Mouse (Mus musculus): ENCODE measurements around the gene Megf6.
A peak's percentile ranks its signal among the peaks of the same experiment; 100 is the strongest.

DNA sequence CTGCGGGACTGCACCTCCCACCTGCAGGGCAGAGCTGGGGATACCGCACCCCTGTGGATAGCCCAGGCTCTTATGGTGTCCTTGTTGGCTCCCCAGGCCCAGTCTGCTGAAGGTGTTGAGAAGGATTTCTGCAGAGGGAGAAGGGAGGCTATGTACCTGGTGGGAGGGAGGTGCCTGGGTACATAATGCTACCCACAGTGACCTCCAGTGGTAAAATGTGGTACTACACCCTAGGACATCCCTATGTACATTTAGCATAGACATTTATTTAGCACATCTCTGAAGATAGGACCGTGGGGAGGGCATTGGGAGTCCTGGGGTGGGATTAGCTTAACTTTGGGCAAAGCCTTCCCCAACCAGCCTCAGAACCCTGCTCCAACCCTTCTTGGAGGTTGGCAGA is 102.5 kb downstream of the Megf6 start:
- TF ChIP-seq POLR2A (IDR thresholded peaks at IDR 0.05; ENCODE audit: low read depth, low read length) = no peak
- 0 out of 2 replicates have a peak, but pooled peaks have one; percentile 49 for TF ChIP-seq CTCF (IDR thresholded peaks at IDR 0.05; ENCODE audit: borderline replicate concordance, insufficient read depth, low read length)
